Mouse (Mus musculus) midbrain, embryonic 14.5 days (tissue): ENCODE measurements around the gene Olfr1564. TPM values are rescaled to one million over a fixed set of nuclear protein-coding genes. Genes with fewer than 3 reads are reported as not detected.

Source experiments
- polyA plus RNA-seq: library from polyadenylated mRNA; unstranded; fragments of >200 nt; fragmentation: Nextera tagmentation; extraction: Ambion mirVana; gene quantifications from 2 replicates; pipeline ENCODE4 v1.2.1, GENCODE M21; 2014

The Olfr1564 gene
- polyA plus RNA-seq, 1 experiment from 2014 or later, result not detected

Other genes starting within 250 kb of the Olfr1564 start
- 20.2 and 24.2 TPM in 2 replicates for gene Zfp952, start 228.6 kb downstream of the Olfr1564 start, polyA plus RNA-seq
- 30.1 and 35.7 TPM in 2 replicates for gene Zfp763, start 188.3 kb downstream of the Olfr1564 start, polyA plus RNA-seq
- gene 4921501E09Rik, start 153.6 kb downstream of the Olfr1564 start, polyA plus RNA-seq, result not detected in 2 replicates
- 27.7 and 30.2 TPM in 2 replicates for gene Zfp563, start 132.4 kb downstream of the Olfr1564 start, polyA plus RNA-seq
- gene Morc2b, start 82.0 kb downstream of the Olfr1564 start, polyA plus RNA-seq, result 0.08 and 0.09 TPM in 2 replicates
- gene Olfr55, start 53.2 kb downstream of the Olfr1564 start, polyA plus RNA-seq, result not detected in 2 replicates
- 0.07 TPM in 1 of 2 replicates, not detected in the other for gene Olfr239, start 30.4 kb downstream of the Olfr1564 start, polyA plus RNA-seq
- gene Zfp955a, start 33.5 kb upstream of the Olfr1564 start, polyA plus RNA-seq, result 30.4 and 33.8 TPM in 2 replicates
- not detected in 2 replicates for gene Olfr63, start 43.0 kb upstream of the Olfr1564 start, polyA plus RNA-seq
- 18.9 and 19.1 TPM in 2 replicates for gene Zfp955b, start 67.9 kb upstream of the Olfr1564 start, polyA plus RNA-seq
- gene Zfp81, start 137.2 kb upstream of the Olfr1564 start, polyA plus RNA-seq, result 25.2 and 32.5 TPM in 2 replicates
- 17.1 and 17.3 TPM in 2 replicates for gene Zfp101, start 173.0 kb upstream of the Olfr1564 start, polyA plus RNA-seq
- not detected in 2 replicates for gene Actl9, start 211.2 kb upstream of the Olfr1564 start, polyA plus RNA-seq